Mouse (Mus musculus) adipocyte (in vitro differentiated cells): ENCODE data around the gene Nsg2.

ENCODE experiments used
- DNase-seq: peaks from one replicate; pipeline ENCODE4 v3.0.0-alpha.2; 2016; ENCODE audit warnings: low spot score

The Nsg2 gene

DNA sequence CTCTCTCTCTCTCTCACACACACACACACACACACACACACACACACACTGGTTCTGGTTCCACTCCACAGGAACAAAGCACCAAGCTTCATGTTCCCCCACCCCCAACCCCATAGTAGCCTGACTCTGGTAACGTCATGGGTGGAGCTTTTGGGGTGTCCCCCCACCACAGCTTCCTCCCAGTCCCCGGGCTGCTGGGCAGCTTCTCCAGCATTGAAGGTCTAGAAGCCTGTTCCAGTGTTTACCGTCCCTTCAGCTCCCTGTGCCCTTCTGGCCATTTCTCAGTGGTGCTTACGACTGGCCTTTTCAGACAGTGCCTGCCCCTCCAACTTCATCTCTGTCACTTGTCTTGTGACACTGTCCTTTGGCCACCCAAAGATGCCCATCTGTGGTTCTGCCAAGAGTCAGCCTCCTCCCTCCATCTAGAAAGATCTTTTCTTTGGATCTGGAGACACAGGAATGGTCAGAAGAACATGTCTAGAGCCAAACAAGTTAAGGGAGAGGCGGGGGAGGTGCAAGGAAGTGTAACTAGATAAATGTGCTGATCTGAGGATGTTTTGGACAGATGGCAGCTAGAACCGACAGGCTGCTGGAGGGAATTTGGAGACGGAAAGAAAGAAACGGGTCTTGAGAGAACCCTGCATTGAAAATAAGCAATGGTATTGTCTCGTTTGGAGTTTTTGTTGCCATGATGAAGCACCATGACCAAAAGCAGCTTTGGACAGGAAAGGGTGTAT, 11.8 kb downstream of the Nsg2 start:
- no peak for DNase-seq

DNA sequence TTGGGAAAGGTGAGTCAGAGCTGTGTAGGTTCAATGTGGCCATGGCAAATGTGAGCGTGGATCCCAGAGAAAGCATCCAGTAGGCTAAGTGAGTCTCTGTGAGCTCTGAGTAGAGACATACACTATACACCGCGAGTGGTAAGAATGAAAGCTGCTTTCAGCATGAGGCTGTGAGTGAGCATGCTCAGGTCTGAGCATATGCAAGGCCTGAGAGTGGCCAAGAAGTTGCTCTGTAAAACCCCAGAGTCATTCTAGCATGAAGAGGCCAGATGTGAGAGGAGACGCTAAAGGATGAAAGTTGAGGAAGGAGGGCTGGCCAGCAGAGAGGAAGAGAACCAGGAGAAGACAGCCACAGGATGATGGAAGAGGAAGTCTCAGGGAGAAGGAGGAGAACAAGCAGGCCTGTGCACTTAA, 12.8 kb downstream of the Nsg2 start:
- DNase-seq, result no peak

DNA sequence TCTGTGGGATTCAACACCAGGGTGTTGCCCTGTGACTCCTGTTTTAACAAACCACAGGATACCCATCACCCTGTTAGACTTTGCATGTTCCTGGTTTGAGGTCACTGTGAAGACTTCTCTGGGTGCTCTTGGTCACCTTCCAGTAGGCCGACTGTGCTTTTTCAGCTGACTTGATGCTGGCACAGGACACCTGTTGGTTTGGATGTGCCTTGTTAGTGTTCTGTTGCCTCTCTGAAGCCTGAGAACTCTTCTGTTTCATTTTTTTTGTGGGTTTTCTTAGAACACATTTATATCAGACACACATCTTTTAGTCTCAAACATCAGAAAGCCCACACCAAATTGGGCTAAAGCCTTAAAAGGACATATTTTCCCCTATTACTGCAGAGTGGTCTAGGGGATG, 13.3 kb downstream of the Nsg2 start:
- no peak for DNase-seq

DNA sequence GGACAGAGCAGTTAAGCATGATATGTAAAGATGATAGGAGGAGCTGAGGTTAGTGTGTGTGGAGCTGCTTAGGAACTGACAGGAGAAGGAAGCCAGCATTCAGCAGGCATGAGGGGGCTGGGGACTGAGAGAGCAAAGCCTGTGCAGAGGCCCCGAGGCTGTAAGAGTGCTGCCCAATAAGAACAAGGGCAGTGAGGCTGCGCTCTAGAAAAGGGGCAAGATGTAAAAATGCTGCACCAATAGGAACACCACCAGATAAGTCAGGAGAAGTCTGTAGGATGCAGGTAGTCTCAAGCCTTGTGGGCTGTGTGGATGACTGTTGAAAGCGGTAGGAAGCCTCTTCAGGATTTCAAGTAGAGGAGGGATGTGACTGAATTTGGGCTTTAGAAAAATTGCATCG, 17.9 kb downstream of the Nsg2 start:
- no peak for DNase-seq

DNA sequence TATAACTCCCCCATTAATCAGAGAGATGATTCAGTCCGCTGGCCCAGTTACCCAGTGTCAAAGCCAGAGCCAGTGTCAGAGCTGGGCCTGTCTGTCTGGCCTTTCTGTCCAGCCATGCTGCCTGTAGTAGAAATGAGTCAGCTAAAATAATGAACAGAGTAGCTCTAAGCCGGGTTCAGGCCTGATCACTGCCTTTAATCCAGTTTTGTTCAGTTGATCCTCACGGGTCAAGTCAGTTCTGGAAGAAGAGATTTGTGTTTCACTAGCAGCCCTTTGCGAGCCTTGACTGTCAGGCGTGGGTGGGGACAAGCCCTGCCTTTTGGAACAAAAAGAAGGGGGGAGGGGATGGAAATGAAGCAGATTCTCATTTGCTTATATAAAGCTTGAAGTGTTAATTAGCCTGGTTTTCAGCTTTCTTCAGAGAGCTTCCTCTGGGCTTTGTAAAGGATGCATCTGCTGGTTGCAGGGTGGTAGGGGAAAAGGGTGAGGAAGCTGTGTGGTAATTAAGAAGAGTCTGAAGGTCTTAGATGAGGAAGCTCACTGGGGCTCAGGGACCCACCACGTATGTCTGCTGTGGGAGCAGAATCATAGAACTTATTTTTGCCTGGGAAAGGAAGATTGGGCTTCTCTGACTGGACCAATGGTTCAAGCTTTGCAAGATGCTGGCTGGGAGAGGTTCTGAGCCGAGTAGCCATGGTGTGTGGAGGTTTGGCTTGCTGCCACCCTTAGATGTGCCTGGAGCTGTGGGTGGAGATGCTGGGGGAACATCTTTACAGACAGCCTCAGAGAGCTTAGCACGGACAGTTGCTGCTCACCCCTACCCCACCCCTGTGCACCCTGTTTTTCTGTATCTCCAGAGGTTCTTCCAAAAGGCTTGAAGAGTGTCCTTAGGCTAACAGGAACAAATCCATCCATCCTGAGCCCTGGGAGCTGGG, 20.0 kb downstream of the Nsg2 start:
- DNase-seq, result peak; percentile 10

DNA sequence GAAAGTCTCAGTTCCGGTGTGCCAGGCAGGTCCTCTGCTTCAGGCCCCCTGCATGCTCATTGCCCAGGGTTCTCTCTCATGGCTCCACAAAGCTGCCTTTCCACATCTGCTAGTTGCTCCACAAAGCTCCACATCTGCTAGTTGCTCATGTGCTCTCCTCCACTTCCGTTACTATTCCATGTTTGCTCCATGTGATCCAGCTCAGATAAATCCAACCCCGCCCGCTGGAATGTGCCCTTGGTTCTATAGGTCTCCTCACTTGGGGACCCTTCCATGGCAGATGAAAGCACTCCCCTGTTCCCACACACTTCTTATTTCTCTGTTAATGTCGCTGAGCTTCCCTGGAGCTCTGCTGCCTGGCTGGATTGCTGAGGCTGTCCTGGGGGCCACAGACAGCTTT, 26.4 kb downstream of the Nsg2 start:
- no peak for DNase-seq

DNA sequence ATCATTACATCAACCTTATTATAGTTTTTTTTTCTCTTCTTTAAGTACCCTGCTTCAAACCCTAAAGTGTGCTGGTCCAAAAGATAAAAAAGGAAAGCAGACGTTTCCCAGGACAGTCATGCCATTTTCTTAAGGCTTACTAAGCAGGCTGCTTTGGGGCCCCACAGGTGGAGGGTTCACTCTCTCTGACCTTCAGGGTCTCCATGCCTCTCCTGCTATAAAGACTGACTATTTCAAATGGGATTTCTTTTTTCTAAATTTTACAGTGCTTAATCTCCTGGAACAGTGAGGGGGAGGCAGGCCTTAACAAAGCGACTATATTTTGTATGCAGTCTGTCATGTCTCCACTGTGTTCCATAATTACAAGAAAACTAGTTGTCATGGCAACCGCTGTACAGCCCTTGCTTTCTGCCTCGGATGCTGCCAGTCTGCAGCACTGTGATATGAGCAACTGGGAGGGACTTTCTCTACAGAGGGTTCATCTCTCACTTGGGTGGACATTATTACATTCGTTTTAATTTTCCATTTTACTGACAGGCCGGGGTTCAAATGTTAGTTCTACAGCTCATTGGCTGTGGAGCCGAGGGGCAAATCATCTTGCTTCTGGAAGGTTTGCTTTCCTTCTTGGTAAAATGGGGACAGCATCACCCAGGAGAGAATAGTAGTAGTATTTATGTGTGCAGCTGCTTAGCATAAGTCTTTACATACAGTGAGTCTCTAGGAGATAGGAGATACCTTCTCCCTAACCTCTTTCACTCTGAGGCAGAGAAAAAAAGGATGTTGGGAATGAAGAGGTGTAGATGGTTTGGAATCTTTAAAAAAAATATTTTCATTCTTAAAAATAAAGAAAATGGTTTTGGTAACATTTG, 27.4 kb downstream of the Nsg2 start:
- DNase-seq, result no peak

DNA sequence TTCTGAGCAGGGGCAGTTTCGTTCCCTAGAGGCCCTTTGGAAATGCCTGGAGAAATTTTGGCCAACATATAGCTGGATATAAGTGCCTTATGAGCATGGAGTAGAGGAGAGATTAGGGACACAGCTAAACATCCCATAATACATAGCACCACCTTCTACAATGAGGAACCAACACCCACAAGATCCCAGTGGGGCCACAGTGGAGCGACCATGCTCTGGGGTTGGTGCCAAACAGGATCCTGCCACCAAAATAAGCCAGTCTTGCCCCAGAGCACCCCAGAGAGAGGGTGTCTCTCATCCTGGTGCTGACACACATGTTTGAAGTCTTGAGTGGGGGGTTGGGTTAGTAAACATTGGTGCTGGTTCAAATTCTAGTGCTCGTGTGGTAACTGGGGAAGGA, 28.3 kb downstream of the Nsg2 start:
- DNase-seq, result no peak

DNA sequence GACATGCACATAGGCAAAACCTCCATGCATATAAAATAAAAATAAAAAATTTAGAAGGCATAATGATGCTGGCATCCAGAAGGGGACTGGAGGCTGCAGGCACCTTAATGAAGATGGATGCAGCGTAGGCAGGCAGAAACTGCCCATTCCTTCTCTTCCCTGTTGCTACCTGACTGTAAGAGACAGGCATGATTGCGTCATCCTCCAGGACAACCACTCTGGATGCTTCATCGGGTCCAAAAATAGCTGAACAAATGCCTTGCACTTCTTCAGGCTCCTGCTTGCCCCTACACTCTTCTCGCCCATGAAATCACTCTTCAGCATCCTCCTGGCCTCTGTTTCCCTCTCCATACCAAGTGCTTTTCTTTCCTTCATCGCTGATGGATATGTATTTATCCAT, 29.1 kb downstream of the Nsg2 start:
- no peak for DNase-seq

DNA sequence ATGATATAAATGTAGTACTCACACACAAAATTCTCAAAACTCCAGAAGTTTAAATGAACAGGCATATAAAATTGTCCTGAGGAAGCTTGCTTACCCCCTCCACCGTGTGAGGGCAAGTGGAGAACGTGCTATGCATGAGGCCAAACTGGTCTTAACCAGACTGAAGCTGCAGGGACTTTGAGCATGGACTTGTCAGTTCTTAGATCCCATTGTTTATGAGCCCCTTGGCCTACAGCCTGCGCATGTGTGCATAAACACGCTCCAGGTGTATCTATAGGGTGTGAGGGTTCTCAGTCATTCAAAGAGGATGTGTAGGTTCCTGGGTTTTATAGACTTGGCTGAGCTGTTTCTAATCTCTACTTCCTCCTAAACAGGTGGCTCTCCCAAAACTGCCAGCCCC, 31.1 kb downstream of the Nsg2 start:
- no peak for DNase-seq

DNA sequence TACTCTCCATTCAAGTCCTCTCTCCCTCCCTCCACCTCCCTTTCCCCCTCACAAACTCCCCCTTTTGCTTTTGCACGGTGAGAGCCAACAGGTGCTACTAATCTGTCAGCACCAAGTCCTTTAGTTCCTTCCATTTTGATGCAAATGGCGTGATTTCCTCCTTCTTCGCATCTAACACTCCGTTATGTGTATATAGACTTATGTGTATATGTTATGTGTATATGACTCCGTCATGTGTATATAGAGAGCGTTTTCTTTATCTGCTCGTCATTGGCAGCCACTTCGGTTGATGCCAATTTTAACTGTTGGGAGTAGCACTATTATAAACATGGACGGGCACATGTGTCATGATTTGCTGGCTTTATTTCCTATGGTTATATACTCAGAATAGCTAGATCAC, 31.8 kb downstream of the Nsg2 start:
- no peak for DNase-seq

DNA sequence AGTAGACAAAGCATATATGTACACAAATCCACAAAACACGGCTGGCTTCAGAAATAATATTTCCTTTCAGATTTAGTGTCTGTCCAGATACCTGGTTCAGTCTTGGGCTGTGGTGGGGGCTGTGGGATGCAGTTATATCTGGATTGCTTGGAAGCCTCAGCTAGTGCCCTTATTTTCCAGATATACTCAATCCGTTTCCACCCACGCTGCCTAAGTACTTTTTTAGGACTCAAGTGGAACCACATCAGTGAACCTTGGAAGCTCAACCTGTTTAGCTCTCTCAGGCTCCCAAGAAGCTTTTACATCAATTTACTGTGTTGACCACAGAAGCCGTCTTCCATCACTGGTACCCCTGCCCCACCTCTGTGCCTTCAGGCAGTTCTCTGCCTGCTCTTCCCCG, 35.6 kb downstream of the Nsg2 start:
- DNase-seq, result no peak

DNA sequence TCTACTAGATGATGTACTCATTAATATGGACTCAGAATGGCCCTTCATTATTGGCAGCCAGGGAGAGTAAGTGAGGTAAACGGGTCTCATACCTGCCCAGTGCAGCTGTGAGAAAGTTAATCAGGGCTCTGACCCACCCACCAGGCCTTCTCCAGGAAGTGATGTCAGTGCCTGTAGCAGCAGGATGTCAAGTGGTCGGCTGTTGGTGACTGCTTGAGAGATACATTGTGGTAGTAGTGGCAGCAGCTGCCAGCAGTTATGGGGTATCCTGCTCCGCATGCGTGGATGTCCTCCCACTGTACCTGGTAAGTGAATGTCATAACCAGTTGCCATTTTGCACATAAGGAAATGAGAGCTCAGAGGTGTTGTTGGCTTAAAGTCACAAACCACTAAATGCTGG, 39.4 kb downstream of the Nsg2 start:
- no peak for DNase-seq

DNA sequence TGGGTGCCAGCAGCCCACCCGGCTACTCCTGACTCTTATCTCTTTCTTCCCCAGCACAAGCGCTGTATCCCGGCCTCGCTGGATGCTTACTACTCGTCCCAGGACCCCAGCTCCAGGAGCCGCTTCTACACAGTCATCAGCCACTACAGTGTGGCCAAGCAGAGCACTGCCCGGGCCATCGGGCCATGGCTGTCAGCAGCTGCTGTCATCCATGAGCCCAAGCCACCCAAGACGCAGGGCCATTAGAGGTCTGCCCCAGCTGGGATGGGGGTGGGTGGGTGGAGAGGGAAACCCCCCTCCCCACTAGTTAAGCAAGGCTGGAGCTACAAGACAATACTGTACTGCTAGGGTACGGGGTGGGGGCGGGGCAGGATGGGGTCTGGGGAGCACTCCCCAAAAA, 57.1 kb downstream of the Nsg2 start:
- no peak for DNase-seq

DNA sequence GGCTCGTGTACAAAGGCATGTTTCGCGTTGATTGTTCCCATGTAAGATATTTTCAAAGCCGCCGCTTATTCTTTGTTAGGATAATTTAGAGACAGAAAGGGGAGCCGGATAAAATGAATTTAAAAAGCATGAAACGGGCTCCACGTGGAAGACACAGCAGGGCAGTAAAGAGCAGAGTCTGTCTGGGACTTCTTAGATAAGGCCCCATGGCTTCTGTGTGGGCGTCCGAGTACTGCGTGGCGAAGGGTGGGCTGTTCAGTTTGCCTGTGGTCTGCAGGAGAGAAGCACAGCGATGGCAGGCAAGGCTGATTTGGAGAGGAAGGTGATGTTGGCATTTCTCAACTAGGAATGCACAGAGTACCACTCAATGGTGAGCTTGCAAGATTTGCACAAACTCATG, 57.6 kb downstream of the Nsg2 start:
- DNase-seq, result no peak

DNA sequence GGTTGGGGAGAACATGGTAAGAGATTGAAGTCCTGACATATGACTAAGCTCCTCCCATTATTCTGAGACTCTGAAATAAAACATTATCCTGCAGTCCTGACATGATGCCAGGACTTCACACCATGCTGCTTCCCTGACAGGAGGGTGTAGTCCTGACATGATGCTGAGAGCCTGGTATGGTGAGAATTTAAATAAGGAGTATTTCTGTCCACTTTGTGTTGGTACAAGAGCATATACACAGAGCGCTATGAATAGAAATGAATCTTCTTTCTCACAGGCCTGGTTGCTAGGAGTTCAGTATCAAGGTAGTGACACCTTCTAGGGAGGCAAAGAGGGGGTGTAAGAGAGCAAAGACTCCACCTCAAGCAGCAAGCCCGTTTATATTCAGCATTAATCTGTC, 60.8 kb downstream of the Nsg2 start:
- no peak for DNase-seq

DNA sequence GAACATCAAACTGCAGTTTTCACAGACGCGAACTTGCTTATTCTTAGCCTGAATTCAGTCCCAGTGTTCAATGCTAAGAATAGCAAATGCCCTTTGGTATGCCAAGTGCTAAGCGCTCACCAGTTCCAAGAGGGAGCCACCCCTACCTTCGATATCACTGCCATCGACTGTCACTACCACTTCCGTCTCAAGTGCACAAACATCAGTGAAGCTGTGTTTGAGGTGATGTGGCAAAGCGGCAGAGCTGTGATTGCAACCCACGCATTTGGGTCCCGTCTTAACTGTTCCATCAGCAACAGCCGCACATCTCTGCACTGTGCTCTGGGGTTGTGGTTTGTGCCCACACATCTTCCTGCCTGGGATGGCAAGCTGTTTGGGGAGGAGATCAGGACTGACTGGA, 61.6 kb downstream of the Nsg2 start:
- DNase-seq, result no peak

DNA sequence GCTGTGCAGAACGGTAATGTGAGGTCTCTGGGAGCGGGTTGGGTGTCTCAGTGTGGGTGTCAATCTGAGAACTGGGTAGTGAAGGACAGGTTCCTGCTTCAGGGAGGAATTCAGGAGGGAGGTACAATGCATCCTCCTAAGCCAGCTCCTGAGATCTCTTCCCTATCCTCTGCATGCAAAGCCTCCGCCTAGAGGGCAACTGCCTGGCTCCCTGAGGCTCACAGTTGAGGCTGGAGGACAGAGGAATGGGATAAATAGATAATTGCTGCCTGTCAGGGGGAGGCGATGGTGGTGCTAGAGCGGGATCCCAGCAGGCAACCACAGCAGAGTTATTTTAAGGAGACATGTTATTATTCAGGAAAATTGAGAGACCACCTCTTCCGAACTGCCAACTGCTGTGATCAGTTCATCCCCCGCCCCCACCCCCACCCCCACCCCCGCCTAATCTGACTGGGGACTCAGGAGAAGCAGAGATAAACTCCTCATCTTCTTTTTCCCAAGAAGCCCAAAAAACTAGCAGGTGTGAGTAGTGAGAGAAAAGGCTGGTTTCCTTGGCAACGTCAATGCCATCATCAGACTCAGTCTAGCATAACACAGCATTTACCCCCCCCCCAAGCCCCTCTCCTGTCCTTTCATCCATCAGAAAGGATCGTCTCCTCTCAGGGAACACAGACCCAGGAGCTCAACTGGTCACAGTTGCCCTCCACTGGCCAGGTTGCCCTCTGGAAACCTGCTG, 63.7 kb downstream of the Nsg2 start:
- DNase-seq, result no peak

DNA sequence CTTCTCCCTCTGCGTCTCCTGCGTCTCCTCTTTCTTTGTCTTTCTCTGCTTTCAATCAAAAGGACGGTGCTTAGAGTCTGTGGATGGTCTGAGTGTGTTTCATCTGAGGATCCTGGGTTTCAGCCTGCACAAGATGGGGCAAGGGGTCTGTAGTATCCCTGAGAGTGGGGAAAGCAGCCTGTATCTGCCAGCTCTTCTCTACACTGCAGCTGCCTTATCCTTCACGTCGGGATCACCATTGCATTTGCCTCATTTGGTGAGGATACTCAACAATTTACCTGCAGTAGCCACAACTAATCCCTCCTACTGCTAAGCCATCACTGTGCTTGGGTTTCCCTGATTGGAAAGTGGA, 64.2 kb downstream of the Nsg2 start:
- DNase-seq, result no peak

DNA sequence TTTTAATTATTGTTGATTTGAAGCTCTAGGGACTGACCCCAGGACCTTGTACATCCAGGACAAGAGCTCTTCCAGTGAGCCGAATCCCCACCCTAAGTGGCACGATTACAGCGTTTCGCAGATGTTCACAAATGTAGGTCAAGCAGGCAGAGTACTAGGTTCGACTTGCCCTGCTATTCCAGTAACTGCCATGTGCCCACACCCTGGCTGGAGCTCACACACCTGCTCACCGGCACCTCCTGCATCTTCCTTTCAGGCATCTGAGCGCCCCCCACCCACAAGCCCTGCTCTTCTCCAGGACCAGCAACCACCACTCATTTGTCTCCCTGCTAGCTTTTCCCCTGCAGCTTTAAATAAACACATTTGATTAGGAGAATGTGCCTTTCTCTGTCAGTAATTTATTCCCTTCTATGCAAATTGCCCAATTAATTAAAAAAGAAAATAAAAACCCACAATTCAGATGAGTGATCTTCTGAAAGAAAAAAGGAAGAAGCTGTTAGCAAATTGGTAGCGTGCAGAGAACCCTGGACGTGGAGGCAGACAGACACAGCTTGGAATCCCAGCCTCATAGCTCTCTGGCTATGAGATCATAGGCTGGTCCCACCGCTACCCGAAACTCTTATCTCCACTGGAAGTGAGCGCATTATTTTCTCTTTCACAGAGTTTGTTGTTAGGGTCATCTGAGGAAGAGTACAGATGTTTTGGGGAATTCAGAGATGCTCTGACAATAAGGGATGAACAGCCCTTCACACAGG, 68.7 kb downstream of the Nsg2 start:
- DNase-seq, result no peak

DNA sequence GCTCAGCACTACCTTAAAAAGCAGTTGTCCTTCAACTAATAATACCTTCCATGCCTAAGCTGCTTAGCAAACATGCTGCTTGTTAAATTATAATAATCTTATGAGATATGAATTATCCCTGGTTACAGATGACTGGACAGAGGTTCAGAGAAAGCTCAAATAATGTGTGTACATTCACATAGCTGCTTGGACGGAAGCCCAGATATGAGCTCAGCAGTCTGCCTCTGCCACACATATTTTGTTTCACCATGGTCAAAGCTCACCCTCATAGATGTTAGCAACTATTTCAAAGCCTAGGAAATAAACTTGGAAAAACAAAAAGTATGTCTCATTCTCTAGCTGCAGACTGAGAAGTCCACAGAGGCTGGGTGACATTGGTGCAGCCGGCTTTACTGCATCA, 74.9 kb downstream of the Nsg2 start:
- DNase-seq, result peak; percentile 24
